Mouse (Mus musculus) retina, adult 2 months (tissue): Measurements from ENCODE around the gene Dnajb12.
"Not testable (repeated sequence)": the region's sequence is repeated elsewhere in the genome, so short reads cannot be mapped to it uniquely, and the experiment has no call there.

Source experiments
- DNase-seq: peaks from one replicate; pipeline ENCODE4 v3.0.0-alpha.2; 2012; ENCODE audit warnings: low read depth, low spot score

Dnajb12 gene

DNA sequence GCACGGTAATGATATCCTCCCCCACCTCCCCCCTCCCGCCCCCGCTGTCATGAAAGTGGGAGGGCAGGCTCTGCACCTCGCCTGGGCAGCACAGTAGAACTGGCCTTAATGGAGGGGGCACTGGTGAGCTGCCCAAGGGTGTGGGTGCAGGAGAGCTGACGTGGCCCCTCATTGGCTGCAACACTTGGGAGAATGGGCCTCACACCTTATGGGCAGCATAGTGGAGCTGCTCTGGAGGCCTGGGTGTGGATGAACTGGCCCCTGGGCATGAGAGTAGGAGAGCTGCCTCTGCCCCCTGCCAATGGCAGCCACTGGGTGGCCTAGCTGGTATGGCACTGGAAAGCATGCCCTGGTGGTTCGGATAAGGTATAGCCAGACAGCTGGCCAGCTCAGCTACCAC lies 9.3 kb upstream of the Dnajb12 start:
- no peak for DNase-seq

DNA sequence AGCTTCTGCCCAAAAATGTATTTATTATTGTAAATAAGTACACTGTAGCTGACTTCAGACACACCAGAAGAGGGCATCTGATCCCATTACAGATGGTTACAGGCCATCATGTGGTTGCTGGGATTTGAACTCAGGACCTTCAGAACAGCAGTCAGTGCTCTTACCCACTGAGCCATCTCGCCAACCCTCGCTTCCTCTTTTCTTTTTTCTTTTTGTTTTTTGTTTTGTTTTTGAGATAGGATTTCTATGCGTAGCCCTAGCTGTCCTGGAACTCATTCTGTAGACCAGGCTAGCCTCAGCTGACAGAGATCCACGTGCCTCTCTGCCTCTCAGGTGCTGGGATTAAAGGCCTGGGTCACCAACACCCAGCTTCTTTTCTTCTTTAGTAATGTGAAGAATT lies 6.7 kb upstream of the Dnajb12 start:
- not testable (repeated sequence) for DNase-seq

DNA sequence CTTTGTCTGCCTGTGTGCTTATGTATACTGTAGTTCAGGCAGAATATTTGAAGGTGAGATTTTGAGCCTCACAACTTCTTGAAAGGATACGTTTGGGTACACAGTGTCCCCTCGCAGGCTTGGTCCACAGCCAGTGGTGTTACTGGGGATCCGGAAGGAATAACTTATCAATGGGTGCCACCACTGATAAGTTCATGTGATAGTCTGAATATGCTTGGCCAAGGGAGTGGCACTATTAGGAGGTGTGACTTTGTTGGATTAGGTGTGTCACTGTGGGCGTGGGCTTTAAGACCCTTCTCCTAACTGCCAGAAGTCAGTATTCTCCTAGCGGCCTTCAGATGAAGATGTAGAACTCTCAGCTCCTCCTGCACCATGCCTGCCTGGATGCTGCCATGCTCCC lies 6.2 kb upstream of the Dnajb12 start:
- DNase-seq = no peak

DNA sequence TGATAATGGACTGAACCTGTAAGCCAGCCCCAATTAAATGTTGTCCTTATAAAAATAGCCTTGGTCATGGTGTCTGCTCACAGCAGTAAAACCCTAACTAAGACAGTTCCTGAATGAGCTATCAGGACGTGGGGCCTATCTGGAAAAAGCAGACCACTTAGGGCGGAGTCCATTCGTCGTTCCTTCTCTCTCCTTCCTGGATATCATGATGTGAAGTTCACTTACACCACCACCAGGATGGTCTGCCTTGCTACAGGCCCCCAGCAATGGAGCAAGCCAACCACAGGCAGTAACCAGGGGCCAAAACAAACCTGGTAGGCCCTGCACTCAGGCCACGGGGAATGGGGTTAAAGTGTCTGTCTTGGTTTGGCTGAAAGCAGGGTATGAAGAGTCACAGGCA lies 5.7 kb upstream of the Dnajb12 start:
- DNase-seq = no peak

DNA sequence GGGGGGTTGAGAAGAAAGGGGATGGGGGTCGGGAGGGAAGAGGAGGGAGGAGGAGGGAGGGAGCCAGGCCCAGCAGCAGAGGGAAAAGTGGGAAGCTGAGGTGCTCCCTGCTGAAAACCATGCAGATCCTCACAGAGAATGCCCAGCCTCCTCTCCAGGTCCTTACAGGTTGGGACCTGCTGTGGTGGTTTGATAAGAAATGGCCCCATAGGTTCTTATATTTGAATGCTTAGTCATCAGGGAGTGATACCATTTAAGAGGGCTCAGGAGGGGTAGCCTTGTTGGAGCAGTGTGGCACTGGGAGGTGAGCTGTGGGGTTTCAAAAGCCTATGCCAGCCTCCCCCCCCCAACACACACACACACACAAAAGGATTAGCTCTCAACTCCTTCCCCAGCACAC lies 4.0 kb upstream of the Dnajb12 start:
- DNase-seq = no peak

DNA sequence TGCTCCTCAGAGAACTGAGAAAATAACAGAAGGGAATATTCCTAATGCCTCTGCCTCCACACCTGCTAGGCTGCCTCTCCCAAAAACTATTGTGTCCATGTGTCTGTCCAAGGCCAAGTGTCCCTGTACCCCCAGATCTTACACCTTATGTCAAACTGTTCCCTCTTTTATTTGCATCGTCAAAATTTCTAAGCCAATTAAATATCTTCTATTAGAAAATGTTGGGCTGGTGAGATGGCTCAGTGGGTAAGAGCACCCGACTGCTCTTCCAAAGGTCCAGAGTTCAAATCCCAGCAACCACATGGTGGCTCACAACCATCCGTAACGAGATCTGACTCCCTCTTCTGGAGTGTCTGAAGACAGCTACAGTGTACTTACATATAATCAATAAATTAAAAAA lies 2.7 kb upstream of the Dnajb12 start:
- DNase-seq = not testable (repeated sequence)

DNA sequence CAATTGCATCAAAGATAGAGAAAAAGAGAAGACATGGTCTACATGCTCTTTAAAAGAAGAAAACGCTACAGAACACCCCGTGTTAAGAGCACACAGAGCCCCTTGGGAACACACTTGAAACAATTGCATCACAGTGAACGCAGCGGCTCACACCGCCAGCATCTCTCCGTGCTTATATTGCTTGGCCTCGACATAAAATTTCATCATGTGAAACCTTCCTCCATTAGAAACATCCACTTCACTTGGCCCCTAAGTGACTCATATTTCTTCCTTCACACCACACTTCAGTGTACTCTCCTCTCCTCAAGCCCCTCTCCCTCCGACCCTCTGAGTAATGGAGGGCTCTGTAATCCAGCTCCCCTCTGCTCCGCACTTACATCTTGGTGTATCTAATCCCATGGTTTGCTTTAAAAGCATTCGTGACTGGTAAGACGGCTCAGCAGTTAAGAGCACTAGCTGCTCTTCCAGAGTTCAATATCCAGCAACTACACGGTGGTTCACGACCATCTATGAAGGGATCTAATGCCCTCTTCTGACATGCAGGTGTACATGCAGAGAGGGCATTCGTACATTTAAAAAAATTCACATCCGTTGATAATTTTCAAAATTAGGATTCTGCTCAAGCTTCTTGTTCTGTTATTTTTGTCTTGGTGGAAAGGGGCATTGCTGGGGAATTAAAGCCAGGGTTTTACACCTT lies 1.8 kb upstream of the Dnajb12 start:
- DNase-seq = no peak

DNA sequence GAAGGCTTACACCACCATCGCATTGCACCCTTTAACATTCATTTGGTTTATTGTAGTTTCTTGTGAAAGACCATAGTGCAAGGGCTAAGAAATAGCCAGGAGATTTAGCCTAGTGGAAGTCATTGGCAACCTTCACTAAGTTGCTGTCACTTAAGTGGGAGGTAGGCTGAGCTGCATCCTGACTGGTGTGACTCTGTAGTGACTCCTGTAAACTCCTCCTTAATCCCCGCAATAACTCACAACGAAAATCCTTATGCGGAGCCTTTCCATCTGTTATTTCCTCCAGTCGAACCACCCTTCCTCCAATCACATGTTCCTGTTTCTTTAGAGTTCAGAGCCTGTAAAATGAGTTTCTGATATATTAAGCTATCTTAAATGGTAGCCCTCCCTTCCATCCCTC lies 533 bp upstream of the Dnajb12 start:
- DNase-seq = peak; percentile 25

DNA sequence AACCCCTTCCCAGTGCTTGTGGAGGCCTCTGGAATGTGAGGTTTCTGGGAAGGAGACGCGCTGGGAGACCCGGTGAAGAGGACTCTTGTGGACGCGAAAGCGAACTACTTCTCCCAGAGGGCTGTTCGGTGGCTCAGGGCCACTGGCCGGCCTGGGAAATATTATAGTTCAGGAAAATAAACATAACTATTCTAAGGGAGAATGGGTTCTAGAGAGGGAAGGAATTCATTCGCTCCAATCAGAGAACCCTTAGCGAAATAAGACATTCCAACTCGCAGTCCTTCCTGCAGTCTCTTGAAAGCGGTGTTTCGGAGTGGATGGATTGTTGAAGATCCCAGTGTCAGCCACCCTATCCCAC lies 652 bp downstream of the Dnajb12 start:
- no peak for DNase-seq

DNA sequence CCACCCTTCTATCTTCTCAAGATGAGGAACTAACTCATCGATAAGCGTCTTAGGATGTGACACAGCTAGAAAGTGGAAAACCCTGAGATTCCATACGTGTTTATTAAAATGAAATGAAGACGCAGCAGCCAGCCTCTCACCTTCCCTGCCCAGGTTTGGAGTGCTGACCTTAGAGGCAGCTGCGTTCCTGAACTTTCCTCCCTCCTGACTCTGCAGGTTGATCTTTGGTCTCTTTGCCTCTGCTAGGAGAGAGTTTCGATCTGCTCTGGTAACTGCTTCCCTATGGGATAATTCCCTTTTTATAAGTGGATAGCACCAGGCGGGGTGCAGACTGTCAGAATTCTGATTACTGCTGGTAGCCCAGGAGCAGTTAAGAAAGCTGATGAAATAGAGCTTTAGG lies 1.5 kb downstream of the Dnajb12 start:
- DNase-seq = no peak

DNA sequence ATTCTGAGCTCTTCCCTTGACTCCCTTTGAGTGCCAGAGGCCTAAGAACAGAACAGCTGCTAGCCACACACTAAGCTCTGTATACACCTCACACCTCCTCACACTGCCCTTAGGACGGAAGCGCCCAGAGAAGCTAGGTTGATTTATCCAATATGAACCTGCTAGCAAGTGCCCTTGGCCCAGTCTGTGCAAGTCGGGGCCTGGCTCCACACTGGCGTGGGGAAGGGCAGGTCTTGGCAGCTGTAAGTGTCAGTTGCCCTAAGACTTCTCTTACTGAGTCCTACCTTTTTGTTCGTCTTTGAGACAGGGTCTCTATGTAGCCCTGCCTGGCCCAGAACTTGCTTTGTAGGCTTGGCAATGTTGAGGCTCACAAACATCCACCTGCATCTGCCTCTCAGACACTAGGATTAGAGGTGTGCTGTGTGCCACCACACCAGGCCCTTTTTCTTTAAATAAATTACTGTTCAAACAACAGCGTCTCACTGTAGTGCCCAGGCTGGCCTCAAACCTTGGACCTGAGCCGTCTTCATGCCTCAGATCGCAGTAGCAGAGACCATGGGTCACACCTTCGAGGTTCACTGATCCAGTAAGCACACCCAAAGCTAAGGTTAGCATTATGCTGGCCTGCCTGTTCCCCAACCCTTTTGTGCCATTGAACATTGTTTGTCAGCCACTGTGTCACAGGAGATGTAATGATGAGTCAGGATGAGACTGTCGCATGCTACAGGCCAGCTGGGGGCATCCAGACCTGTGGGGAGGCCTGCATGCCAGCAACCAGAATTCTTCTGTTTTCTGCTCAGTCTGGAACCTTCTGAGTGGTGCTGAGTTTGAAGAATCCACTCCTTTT lies 5.2 kb downstream of the Dnajb12 start:
- DNase-seq = no peak

DNA sequence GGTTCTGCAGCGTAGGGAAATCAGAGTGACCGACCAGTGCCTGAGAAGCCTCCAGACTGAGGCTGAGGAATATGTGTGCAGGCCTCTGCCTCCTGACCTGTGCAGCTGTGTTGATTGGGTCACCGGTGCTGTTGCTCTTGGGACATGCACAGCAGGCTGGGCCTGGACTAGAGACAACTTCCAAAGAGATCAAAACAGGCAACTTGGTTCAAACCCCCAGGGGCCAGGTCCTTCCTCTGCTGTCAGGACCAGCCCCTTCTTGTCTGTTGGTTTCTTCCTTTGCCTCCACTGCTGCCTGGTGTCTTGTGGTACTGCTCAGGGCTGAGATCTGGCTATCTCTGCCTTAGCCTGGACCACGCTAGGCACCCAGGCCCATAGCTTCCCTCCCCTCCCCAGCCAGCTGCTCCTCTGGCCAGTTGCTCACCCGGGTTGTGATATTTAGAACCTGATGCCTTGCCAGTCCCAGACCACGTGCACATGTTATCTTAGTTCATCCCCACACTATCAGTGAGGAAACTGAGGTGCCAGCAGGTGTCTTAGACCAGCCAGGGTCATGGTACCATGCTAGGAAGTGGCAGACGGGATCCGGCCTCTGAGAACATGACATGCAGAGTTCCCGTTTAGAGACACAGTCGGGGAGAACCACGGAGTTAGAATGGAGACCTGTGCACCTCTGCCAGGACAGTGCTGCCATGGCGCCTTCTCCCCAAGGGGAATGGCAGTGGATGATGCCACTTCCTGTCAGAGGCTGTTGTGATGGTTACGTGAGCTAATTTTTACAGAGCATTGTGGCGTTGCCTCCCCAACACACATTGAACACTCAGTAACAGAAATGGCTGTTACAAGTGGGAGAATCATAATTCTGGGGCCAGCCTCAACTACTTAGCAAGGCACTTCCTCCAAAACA lies 6.1 kb downstream of the Dnajb12 start:
- no peak for DNase-seq

DNA sequence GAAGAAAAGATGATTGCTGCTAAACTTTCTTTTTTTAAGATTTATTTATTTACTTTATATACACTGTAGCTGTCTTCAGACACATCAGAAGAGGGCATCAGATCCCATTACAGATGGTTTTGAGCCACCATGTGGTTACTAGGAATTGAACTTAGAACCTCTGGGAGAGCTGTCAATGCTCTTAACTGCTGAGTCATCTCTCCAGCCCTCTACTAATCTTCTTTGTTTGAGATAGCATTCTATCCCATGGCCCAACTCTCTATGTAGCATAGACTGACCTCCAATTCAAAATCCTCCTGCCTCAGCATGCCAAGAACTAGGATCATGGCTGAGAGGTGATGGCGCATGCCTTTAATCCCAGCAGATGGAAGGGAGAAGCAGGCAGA lies 6.7 kb downstream of the Dnajb12 start:
- DNase-seq = no peak

DNA sequence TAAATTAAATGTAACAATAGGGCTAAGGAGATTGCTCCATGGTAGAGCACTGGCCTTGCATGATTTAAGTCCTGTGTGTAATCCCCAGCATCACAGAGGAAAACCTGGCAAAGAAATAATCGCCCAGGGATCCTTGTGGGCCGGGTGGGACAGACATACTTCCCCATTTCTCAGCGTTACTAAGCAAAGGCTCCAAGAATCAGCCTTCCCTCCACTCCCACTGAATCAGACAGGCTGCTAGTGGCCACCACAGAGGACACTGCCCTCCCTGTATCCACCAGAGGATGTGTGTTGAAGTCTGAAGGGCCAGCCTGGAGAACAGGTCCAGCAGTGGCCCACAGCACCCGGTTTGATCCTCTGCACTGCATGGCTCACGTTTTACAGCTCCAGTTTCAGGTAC lies 8.1 kb downstream of the Dnajb12 start:
- DNase-seq = no peak

DNA sequence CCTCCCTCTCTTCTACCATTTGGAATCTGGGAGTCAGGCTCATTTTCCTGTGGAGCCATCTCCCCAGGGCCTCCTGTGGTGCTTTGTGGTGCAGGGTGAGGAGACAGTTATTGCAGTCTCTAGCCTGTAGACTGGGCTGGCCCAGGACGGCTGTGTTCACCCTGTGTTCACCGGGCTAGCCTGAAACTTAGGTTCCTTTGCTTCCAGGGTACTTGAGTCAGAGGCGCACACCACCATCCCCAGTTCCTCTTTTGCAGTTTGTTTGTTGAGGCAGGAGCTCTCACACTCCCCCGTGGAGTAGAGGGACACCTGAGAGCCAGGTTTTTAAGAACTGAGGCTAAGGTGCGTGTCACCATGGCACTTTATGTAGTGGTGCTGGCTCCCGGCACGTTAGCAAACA lies 10.0 kb downstream of the Dnajb12 start:
- DNase-seq = no peak

DNA sequence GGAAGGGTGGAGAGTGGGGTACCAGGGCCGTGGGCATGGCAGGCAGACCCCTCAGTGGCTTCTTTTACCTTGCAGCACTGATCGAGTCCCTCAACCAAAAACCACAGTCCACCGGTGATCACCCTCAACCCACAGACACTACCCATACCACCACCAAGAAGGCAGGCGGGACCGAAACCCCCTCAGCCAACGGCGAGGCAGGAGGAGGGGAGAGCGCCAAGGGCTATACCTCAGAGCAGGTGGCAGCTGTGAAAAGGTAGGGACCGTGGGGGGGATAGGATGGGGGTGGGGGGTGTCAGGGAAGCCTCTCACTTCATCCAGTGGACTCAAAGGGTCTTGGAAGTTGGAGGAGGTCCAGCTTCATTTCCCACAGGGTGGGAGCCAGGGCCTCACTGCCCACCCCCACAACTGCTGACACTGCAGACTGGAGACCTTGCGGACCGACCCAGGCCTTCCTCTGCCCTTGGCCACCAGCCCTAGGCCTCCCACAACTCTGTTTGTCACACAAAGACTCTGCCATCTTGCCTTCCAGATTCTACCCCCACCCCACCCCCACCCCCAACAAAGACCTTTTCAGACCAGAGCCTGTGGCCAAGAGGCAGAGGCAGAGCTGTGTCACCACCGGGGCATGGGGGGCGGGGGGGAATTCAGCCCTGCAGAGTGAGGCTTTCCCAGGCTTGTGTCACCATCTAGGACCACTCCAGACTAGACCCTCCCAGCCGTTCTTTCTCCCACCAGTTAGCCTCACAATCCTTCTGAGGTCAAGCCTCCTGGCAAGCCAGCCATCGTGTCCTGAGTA lies 10.8 kb downstream of the Dnajb12 start:
- no peak for DNase-seq

DNA sequence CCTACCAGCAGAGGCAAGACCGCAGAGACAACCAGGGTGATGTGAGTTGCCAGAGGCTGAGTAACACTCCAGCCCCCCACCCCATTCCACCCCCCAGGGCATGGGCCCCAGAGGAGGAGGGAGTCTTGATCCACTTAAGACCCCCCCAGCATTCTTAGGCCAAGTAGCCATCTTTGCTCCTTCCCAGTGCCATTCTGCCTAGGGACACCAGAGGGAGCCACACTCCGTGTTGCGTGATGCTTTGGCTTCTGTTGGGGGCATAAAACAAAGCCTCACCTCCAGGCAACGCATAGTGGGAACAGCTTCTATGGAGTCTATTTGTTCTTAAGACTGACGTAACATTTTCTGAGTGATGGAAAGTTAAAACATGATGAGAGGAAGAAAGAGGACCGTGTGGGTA lies 13.6 kb downstream of the Dnajb12 start:
- peak; percentile 65 for DNase-seq

DNA sequence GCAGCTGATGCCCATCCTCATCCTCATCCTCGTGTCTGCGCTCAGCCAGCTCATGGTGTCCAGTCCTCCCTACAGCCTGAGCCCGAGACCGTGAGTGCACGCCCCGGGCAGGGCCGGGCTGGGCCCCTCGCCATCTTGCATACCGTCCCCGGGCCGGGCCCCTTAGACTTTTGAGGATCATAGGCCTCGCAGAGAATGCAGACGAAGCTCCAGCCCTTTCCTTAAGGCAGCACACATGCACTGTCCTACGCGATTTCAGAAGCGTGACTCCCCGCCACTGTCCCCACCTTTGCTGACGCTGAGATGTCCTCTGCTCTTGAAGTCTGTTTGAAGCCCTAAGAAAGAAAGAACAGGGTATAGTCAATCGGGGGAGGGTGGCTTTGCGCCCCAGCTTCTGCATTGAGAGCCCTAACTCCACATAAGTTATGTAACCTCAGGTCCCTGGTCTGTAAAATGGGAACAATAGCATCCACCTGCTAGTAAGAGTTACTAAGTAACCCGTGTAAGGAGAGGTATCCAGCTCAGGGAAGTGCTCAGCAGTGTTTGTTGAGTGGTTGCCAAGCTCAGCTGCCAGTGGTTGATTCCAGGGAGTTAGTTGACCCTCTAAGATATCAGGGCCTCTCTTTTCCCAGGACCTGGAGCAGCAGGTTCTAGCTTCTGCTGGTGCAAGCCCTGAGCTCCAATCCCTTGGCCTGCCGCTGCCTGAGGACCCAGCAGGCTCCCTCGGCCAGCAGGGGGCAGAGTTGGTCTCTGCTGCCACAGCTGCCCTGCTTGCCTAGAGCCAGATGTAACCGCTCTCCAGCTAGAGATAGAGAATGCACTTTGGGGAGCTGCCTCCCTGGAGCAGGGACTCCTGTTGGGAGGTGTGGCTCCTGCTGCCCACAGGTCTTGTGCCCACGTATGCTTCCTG lies 15.2 kb downstream of the Dnajb12 start:
- DNase-seq = peak; percentile 54

DNA sequence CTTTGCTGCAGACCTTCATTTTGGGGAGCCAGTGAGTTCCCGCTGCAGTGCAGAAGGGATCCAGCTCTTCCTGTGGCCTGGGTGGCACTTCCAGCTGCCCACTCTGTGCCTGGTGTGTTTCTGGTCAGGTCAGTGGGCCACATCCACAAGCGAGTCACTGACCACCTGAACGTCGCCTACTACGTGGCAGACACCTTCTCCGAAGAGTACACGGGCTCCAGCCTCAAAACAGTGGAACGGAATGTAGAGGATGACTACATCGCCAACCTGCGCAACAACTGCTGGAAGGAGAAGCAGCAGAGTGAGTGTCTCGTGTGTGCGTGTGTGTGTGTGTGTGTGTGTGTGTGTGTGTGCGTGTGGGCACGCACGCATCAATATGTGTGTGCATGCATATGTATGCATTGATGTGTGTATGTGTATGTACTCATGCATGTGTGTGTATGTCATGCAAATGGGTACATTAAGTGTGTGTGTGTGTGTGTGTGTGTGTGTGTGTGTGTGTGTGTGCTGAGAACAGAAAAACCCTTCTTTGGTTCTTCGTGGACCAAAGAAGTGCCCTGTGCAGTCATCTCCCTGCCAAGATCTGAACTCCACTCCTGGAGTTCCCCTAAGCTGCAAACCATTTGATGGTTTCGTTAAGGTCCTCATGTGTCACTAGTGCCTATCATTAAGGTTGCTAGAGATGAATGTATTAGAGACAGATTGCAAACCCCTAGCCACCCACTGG lies 16.3 kb downstream of the Dnajb12 start:
- no peak for DNase-seq

DNA sequence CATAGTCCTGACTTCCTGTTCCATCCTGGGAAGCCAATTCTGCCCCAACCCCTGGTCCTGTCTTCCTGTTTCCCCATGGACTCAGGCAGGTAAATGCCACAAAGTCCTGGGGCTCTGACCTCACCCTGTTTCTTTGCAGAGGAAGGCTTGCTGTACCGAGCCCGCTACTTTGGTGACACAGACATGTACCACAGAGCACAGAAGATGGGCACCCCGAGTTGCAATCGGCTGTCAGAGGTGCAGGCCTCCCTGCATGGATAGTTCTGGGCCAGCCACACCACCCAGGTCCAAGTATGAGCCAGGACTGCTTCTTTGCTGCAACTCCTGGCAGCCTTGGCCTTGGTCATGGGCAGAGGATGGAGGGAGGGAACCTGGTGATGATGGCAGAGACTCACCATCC lies 16.9 kb downstream of the Dnajb12 start:
- no peak for DNase-seq
